Mouse (Mus musculus) liver, embryonic 14.5 days (tissue): ENCODE measurements around the gene Pxylp1.

Experiments
- CTCF ChIP-seq: IDR thresholded peaks from 2 replicates; pipeline ENCODE4 v1.5.1; 2016; ENCODE audit warnings: antibody characterized with exemption, low read depth, control low read depth
- EP300 ChIP-seq: IDR thresholded peaks from 2 replicates; pipeline ENCODE4 v1.6.1; 2016; ENCODE audit warnings: antibody characterized with exemption, low read depth

GRCm38 (mm10) chr9:96832516-96832915 is 60.0 kb downstream of the Pxylp1 start:
- TF ChIP-seq CTCF (no peak), EP300 (no peak)
